Mouse (Mus musculus) embryonic stem cell, embryonic (primary cell): ENCODE data around the gene Tulp1.

Experiments
- CTCF ChIA-PET, 4 experiments: fragments of 300-600 bp in 2 of 4; fragments of 350-600 bp in 2 of 4; sonication (Branson Sonifier 250); formaldehyde crosslinking; loops; one replicate each; lab custom pipeline; 2022; ENCODE audit warnings: inconsistent platforms in 2 of 4; lab: Charles Lee
- POLR2A ChIA-PET, 4 experiments: fragments of 300-600 bp in 2 of 4; fragments of 350-600 bp in 2 of 4; sonication (Branson Sonifier 250); formaldehyde crosslinking; loops; one replicate each; lab custom pipeline; 2022; ENCODE audit warnings: antibody characterized with exemption in 4 of 4, inconsistent platforms in 1 of 4; lab: Charles Lee

Gene Tulp1

GRCm38 (mm10) chr17:28321700-28322099, 43.3 kb downstream of the Tulp1 start:
- CTCF ChIA-PET, result interaction anchor here in 3 of 4 experiments (0.5 to 1.3 kb wide), 6 partner anchors 16 to 114 kb away, joined by 3 to 7 read pairs (median 4); partner anchors contain the start of gene Def6 (in 1 of the 3)
- POLR2A ChIA-PET, result interaction anchor here in 3 of 4 experiments (0.7 to 45.8 kb wide), 11 partner anchors 2 to 54 kb away, joined by 3 to 990 read pairs (median 4); partner anchors contain the start of genes Fance (in 2 of the 3), Rpl10a (in 1 of the 3), Tead3 (in 1 of the 3) and Tulp1 (in 1 of the 3)

DNA sequence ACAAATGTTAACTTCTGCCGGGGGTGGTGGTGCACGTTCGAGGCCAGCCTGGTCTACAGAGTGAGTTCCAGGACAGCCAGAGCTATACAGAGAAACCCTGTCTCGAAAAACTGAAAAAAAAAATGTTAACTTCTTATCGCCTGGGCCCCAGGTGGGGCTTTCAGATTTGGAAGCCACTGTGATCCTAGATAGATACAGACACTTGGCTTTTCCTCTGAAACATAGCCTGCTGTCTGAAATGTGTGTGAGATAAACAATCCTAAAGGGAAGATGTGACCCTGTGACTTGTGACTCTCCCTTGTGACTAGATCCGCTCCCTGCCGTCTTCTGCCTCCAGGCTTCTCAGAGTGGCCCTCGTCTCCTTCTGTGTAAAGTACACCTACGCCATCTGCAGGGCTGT, 47.3 kb downstream of the Tulp1 start:
- ChIA-PET POLR2A (interaction anchor here in 3 of 4 experiments (0.5 to 28.6 kb wide), 30 partner anchors 9 to 715 kb away, joined by 3 to 990 read pairs (median 5); partner anchors contain the start of genes Rpl10a (in 3 of the 3), Tead3 (in 2 of the 3), Def6 (in 1 of the 3) and Ppard (in 1 of the 3)), CTCF (interaction anchor here in 3 of 4 experiments (0.6 to 3.2 kb wide), 31 partner anchors 8 to 229 kb away, joined by 3 to 47 read pairs (median 5); partner anchors contain the start of genes Def6 (in 1 of the 3) and Ppard (in 1 of the 3))

- POLR2A ChIA-PET, result interaction anchor here (0.5 to 28.6 kb wide), 51 partner anchors 8 to 763 kb away, joined by 3 to 990 read pairs (median 4); partner anchors contain the start of genes Rpl10a (in 4 of the 4), Tead3 (in 3 of the 4), Def6 (in 1 of the 4) and Ppard (in 1 of the 4)
- CTCF ChIA-PET, result interaction anchor here (0.6 to 3.2 kb wide), 50 partner anchors 8 to 691 kb away, joined by 3 to 47 read pairs (median 4); partner anchors contain the start of genes Ppard (in 2 of the 4), Def6 (in 1 of the 4) and Tcp11 (in 1 of the 4)
Measured at GRCm38 (mm10) chr17:28317091-28317490, 47.9 kb downstream of the Tulp1 start.

GRCm38 (mm10) chr17:28316476-28316875, 48.5 kb downstream of the Tulp1 start:
- CTCF ChIA-PET, result interaction anchor here (0.5 to 3.2 kb wide), 55 partner anchors 8 to 1384 kb away, joined by 3 to 47 read pairs (median 4); partner anchors contain the start of genes Ppard (in 2 of the 4), Def6 (in 1 of the 4), Phf1 (in 1 of the 4) and Tcp11 (in 1 of the 4)
- POLR2A ChIA-PET, result interaction anchor here (0.6 to 28.6 kb wide), 46 partner anchors 8 to 763 kb away, joined by 3 to 990 read pairs (median 4); partner anchors contain the start of genes Rpl10a (in 4 of the 4), Tead3 (in 3 of the 4), Def6 (in 1 of the 4) and Ppard (in 1 of the 4)

DNA sequence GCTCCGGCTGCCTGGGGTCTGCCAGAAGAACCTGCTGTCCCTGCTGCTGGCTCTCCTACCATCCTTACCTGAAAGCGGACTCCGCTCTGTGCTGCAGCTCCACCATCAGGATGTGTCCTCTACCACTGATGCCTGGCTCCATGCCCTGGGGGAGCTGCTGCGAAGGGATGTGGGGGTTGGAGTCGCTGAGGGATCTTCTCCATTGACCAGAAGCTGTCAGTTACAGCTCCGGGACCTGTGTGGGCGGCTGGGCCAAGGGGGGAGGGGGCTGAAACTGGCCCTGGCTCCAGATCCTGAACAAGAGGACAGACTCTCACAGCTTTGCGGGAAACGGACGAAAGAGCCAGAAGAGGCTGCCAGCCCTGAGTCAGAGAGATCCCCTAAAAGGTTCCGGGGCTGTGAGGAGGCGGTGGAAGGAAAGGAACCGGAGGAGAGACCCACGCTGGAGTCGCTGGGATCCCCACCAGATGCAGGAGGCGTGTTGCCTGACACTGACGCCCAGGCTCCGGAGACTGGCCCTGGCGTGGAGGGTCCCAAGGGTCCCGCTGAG, 49.3 kb downstream of the Tulp1 start:
- ChIA-PET CTCF (interaction anchor here (0.5 to 3.2 kb wide), 24 partner anchors 11 to 1383 kb away, joined by 3 to 47 read pairs (median 6); partner anchors contain the start of genes Phf1 (in 1 of the 4) and Ppard (in 1 of the 4)), POLR2A (interaction anchor here in 3 of 4 experiments (0.5 to 28.6 kb wide), 15 partner anchors 10 to 209 kb away, joined by 3 to 990 read pairs (median 7); partner anchors contain the start of genes Rpl10a (in 3 of the 3), Tead3 (in 1 of the 3) and Tulp1 (in 1 of the 3))

DNA sequence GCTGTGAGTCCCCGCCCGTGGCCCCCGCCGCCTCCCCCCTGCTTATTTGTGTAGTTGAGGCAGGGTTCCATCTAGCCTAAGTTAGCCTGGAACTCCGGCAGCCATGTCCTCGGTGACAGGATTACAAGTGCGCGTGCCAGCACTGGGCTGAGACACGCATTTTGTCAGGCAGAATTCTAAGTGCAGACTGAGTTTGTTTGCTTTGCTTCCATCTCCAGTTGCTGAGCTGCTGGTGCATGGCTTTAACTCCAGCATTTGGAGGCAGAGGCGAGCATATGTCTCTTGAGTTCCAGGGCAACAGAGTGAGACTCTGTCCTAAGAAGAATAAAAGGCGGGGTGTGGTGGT, 51.2 kb downstream of the Tulp1 start:
- ChIA-PET CTCF (interaction anchor here (0.5 to 3.1 kb wide), 21 partner anchors 9 to 529 kb away, joined by 3 to 41 read pairs (median 5); partner anchors contain the start of gene Ppard (in 1 of the 4)), POLR2A (interaction anchor here (0.6 to 28.6 kb wide), 34 partner anchors 9 to 886 kb away, joined by 3 to 990 read pairs (median 4); partner anchors contain the start of genes Def6 (in 2 of the 4), Rpl10a (in 2 of the 4), Tead3 (in 1 of the 4) and Tulp1 (in 1 of the 4))

- POLR2A ChIA-PET, result interaction anchor here (0.5 to 28.6 kb wide), 39 partner anchors 9 to 886 kb away, joined by 3 to 990 read pairs (median 4); partner anchors contain the start of genes Def6 (in 2 of the 4), Ppard (in 2 of the 4), Rpl10a (in 2 of the 4) and Tead3 (in 1 of the 4)
- CTCF ChIA-PET, result interaction anchor here (0.5 to 6.0 kb wide), 26 partner anchors 9 to 529 kb away, joined by 3 to 41 read pairs (median 5); partner anchors contain the start of genes Def6 (in 2 of the 4) and Ppard (in 1 of the 4)
Measured at GRCm38 (mm10) chr17:28313212-28313879, 51.7 kb downstream of the Tulp1 start, which contains the start of gene Fance. Gene Fance (plus strand): TSS chr17:28313519.

DNA sequence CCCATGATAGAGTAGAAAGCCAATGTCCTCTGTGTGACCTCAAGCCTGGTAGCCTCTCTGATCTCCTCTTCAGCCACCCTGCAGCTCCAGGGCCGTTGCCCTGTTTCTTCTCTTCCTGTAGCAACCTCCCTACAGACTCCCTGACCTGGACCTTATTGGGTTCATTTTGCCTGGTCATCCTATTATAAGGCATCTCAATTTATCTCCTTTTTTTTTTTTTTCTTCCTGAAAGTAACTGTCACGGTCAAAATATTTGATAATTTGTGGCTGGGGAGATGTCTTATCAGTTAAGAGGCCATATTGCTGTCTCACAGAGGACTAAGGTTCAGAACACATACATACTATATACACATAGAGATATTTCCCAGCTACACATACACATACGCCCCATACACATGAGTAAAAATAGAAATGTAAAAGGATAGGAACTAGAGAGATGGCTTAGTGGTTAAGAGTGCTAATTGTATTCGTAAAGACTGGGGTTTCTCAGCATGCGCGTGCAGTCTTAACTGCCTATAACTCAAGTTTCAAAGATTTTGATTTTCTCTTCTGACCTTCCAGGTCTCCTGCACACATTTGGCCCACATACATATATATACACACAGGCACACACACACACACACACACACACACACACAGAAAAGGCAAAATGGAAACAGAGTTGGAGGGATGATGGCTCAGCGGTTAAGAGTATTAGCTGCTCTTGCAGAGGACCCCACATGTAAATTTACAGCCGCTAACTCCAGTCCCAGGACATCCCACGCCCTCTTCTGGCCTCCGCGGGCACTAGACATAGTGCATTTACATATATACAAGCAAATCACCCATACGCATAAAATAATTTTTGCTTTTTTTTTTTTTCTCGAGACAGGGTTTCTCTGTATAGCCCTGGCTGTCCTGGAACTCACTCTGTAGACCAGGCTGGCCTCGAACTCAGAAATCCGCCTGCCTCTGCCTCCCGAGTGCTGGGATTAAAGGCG, 52.5 kb downstream of the Tulp1 start:
- ChIA-PET POLR2A (interaction anchor here (0.5 to 28.6 kb wide), 39 partner anchors 8 to 456 kb away, joined by 3 to 990 read pairs (median 4); partner anchors contain the start of genes Def6 (in 2 of the 4), Ppard (in 2 of the 4), Rpl10a (in 2 of the 4) and Tead3 (in 1 of the 4)), CTCF (interaction anchor here (0.6 to 6.0 kb wide), 26 partner anchors 8 to 264 kb away, joined by 3 to 41 read pairs (median 4); partner anchors contain the start of genes Def6 (in 2 of the 4) and Ppard (in 1 of the 4))

DNA sequence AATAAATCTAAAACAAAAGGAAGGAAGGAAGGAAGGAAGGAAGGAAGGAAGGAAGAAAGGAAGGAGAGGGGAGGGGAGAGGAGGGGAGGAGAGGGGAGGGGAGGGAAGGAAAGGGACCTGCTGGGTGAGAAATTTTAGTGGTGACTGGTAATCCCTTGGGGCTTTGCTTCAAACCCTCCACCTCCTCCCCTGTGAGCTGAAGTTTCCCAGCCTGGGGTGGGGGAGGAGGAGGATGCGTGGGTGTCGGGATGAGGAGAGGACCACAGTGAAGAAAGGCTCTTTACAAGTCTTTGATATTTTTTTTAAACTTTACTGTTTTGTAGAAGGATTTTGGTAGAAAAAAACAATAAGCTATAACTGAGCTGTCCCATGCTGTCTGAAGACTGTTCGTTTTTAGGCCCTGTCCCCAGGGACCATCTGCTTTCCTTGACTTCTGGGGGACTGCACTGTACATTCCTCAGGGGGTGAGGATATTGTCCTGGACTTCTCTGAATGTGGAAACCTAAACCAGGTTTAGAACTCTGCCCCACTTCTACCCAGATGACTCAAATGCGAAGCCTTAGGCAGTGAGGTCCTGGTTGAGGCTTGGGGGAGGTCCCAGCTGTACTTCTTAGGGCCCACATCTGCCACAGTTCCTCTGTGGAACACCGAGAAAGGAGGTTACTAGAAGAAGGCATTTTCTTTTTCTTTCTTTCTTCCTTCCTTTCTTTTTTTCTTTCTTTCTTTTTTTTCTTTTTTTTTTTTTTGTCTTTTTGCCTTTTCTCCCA, 53.5 kb downstream of the Tulp1 start:
- POLR2A ChIA-PET, result interaction anchor here in 3 of 4 experiments (0.6 to 28.6 kb wide), 14 partner anchors 12 to 493 kb away, joined by 3 to 990 read pairs (median 3); partner anchors contain the start of genes Ppard (in 1 of the 3), Rpl10a (in 1 of the 3), Tead3 (in 1 of the 3) and Tulp1 (in 1 of the 3)
- CTCF ChIA-PET, result interaction anchor here (0.6 to 6.0 kb wide), 12 partner anchors 13 to 741 kb away, joined by 3 to 41 read pairs (median 4); partner anchors contain the start of gene Def6 (in 1 of the 4)

GRCm38 (mm10) chr17:28310831-28311230, 54.2 kb downstream of the Tulp1 start:
- ChIA-PET POLR2A (interaction anchor here in 3 of 4 experiments (0.6 to 28.6 kb wide), 7 partner anchors 30 to 492 kb away, joined by 3 to 990 read pairs (median 10); partner anchors contain the start of genes Ppard (in 1 of the 3), Rpl10a (in 1 of the 3), Tead3 (in 1 of the 3) and Tulp1 (in 1 of the 3)), CTCF (interaction anchor here (0.6 to 6.0 kb wide), 10 partner anchors 47 to 741 kb away, joined by 3 to 50 read pairs (median 6); partner anchors contain the start of gene Def6 (in 1 of the 4))

- CTCF ChIA-PET, result interaction anchor here (0.5 to 6.0 kb wide), 29 partner anchors 9 to 704 kb away, joined by 3 to 50 read pairs (median 5); partner anchors contain the start of genes Def6 (in 3 of the 4) and Ppard (in 1 of the 4)
- POLR2A ChIA-PET, result interaction anchor here in 3 of 4 experiments (0.5 to 1.9 kb wide), 14 partner anchors 9 to 1492 kb away, joined by 3 to 9 read pairs (median 4); partner anchors contain the start of gene Ppard (in 1 of the 3)
Measured at GRCm38 (mm10) chr17:28308297-28309195, 56.5 kb downstream of the Tulp1 start.

DNA sequence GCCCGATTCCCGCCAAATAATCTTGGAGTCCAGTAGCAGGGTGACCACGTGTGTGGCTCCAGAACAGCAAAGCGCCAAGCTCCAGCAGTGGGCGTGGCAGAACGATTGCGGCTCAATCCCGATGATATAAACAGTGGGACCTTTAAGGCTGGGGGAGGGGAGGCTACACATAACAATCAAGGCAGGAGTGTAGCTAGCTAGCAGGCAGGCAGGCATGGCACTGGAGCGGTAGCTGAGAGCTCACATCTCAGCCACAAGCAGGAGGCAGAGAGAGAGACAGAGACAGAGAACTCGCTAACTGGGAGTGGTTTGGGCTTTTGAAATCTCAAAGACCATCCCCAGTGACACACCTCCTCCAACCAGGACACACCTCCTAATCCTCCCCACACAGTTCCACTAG, 59.9 kb downstream of the Tulp1 start:
- ChIA-PET POLR2A (interaction anchor here (0.5 to 6.0 kb wide), 33 partner anchors 8 to 115 kb away, joined by 3 to 38 read pairs (median 4); partner anchors contain the start of genes Def6 (in 2 of the 4), Fance (in 2 of the 4), Ppard (in 1 of the 4) and Rpl10a (in 1 of the 4)), CTCF (interaction anchor here (0.9 to 4.1 kb wide), 18 partner anchors 8 to 285 kb away, joined by 3 to 28 read pairs (median 4); partner anchors contain the start of genes Fance (in 2 of the 4), Def6 (in 1 of the 4) and Ppard (in 1 of the 4))
